Mouse (Mus musculus) C2C12 (cell line): ENCODE data around the gene Has1.

ENCODE experiments used
- CEBPB ChIP-seq: IDR thresholded peaks from one replicate; pipeline ENCODE4 v1.6.1; 2011; ENCODE audit warnings: low read depth, mild to moderate bottlenecking, control low read depth, moderate library complexity
- CTCF ChIP-seq: IDR thresholded peaks from one replicate; pipeline ENCODE4 v1.5.1; 2011; ENCODE audit not compliant: control insufficient read depth, insufficient read depth, insufficient read length
- FOSL1 ChIP-seq: IDR thresholded peaks from one replicate; pipeline ENCODE4 v1.8.0; 2011; ENCODE audit warnings: mild to moderate bottlenecking, low read length; ENCODE audit not compliant: poor library complexity, insufficient read depth, severe bottlenecking
- MAX ChIP-seq: IDR thresholded peaks from one replicate; pipeline ENCODE4 v1.6.1; 2011; ENCODE audit warnings: mild to moderate bottlenecking, control low read depth
- MYOD1 ChIP-seq: IDR thresholded peaks from one replicate; pipeline ENCODE4 v1.6.1; 2011; ENCODE audit warnings: low read depth; ENCODE audit not compliant: control insufficient read depth, insufficient read length
- MYOG ChIP-seq: IDR thresholded peaks from one replicate; pipeline ENCODE4 v1.6.1; 2011; ENCODE audit not compliant: control insufficient read depth, insufficient read length; ENCODE audit errors: extremely low read depth
- USF1 ChIP-seq: IDR thresholded peaks from one replicate; pipeline ENCODE4 v1.6.1; 2011; ENCODE audit warnings: low read depth, mild to moderate bottlenecking, control low read depth, moderate library complexity

DNA sequence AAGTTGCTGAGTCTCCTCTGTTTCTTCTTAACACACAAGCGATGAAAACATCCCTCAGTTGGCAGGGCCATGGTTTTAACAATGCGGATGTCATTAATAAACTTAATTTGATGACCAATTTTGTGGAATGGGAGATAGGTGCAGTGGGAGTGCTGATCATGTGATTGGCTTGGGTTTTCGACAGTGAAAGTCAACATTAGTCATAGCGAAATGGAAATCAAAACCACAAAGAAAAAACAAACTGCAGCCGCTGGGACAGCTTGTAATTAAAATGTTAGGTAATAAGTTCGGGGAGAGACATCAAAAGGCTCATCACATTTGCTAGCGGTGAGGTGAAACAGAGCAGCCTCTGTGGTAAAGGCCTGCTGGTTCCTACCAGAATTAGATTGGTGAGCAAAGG, 14.2 kb downstream of the Has1 start:
- no peak for TF ChIP-seq CTCF
- no peak for TF ChIP-seq MYOG
- TF ChIP-seq USF1, result peak; percentile 86
- peak; percentile 15 for TF ChIP-seq FOSL1
- TF ChIP-seq MYOD1, result no peak
- TF ChIP-seq CEBPB, result peak; percentile 5
- TF ChIP-seq MAX, result no peak
